Mouse (Mus musculus) frontal cortex, adult (tissue): ENCODE measurements around the gene Grhpr.
A peak's percentile ranks its signal among the peaks of the same experiment; 100 is the strongest.
"Not testable (repeated sequence)": the region's sequence is repeated elsewhere in the genome, so short reads cannot be mapped to it uniquely, and the experiment has no call there.

Source experiments
- ATAC-seq: cut with Nextera tagmentation; 2 replicates; pipeline ENCODE4 v1.9.2; 2017; ENCODE audit warnings: mild to moderate bottlenecking, moderate library complexity, mixed read lengths; ENCODE audit not compliant: low TSS enrichment

Grhpr gene

GRCm38 (mm10) chr4:45015615-45016014 is 34.4 kb downstream of the Grhpr start:
- no peak for ATAC-seq

DNA sequence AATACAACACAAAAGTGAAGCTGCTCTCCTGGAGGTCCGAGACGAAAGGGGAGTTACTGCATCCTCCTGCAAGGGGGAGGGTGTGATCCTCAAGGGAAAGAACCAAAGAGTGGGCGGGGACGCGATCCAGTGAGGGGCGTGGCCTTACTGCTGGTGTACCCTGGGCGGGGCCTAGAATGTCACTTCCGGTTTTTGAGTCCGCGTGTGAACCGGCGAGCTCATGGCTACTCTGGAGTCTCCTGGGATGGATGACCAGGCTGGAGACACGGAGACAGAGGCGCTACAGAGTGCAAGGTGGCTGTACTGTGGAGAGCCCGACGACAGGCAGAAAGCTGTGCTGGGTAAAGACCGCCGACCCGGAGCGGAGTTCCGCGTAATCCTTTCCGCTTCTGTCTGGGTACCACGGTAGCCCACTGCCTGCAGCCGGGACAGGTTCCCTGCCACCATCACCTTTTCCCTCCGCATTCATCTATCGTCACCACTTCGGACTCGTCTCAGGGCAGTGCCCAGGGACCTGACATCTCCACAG is 37.3 kb downstream of the Grhpr start, which contains the start of gene Polr1e:
Polr1e (plus strand) TSS at position 132 of the 529 bp plus-strand sequence.
- peak; percentile 85 for ATAC-seq

GRCm38 (mm10) chr4:45019009-45019408 is 37.8 kb downstream of the Grhpr start:
- peak; percentile 24; the same call in 1 of the 2 replicates for ATAC-seq

DNA sequence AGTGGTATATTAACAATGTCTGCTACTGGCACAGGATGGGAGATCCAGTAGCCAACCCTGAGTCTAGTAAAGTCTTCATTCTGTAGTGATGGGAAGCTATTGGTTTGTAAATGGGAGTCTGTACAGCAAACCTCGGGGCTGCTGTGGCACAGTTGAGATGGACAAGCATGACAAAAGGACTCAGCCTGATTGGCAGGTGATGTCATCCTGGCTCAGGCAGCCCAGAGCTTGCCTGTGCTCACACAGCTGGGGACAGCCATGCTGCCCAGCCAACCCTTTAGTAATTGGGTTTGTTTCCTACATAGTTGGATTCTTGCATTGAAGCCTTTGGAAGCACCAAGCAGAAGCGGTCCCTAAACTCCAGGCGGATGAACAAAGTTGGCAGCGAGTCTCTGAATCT is 45.3 kb downstream of the Grhpr start:
- ATAC-seq: no peak

DNA sequence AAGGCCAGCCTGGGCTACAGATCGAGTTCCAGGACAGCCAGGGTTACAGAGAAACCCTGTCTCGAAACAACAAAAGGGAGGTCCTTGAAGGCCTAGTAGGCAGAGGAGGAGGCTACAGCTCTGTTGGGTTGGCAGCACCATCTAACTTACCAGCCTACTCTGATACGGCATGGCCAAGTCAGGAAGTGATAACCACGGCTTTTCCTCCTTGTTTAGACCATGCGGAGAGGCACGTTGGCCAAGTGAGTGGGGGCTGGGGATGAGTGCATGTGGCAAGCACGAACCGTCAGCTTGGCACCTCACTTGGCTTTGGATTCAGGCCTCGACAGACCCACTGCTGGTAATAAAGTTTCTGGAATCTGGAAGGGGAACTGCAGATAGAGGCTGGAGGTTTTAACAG is 51.4 kb downstream of the Grhpr start:
- no peak for ATAC-seq

- no peak for ATAC-seq
Measured at GRCm38 (mm10) chr4:45034693-45035628, 53.8 kb downstream of the Grhpr start.

- ATAC-seq: no peak
Measured at GRCm38 (mm10) chr4:45036048-45036447, 54.9 kb downstream of the Grhpr start.

DNA sequence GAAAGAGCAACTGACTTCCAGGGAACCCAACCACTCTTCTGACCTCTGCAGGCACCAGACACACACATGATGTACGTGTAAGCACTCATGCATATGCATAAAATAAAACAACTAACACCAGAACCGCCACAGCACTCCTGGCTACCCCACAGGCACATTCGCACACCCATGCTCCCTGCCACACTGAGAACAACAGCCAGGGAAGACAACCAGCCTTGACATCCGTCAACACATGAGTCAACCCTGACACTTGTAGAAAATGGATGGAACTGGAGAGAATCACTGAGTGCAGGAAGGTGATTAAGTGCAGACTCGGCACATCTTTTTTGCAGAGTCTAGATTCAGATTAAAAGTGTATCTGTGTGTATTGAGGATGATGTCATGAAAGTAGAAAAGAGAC is 55.4 kb downstream of the Grhpr start:
- ATAC-seq: no peak

DNA sequence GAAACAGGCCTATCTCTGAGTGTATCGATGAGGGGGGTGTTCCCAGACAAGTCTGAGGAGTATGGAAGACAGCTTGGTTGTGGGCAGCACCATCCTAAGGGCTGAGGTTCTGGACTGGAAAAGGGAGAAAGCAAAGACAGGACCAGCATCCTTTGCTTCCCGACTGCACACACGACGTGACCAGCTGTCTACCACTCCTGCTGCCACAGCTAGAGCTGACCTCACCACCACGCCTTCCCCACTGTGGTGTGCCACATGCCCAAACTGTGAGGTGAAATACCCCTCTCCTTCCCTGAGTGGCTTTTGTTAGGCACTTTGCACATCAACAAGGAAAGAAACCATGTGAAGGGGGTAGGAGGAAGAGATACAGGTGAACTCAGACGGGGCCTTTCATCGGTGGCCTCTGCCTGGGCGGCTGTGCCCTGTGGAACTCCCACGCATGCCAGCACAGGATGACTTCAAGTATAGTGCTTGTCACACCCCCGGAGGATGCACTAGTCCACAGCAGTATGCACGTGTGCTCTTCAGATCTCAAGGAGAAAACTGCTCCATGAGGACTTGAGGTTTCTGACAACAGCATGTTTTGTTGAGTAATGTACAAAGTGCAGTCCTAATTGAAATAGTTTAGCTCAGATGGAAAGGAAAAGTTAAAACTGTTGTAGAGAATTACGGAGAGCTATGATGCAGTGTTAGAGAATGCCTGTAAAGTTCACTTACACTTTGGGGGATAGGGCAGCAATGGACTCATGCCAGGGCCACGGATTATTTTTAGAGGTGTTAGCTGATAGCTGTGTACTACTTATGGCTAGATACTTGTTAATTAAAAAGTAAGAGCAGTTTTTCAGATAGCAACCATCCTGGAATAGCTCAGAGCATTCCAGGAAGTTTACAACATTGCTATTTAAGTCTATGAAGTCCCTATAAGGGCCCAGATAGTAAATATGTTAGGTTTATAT is 56.5 kb downstream of the Grhpr start:
- ATAC-seq: no peak

DNA sequence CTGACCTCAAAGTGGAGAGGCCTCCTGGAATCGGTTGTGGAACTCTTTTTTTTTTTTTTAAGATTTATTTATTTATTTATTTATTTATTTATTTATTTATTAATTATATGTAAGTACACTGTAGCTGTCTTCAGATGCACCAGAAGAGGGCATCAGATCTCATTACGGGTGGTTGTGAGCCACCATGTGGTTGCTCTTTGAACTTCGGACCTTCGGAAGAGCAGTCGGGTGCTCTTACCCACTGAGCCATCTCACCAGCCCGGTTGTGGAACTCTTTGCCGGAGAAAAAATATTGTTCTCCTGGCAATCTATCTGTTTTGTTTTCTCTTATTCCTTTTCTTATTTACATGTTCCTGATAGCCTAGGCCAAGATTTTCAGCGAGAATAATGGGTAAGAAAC is 57.7 kb downstream of the Grhpr start:
- ATAC-seq: not testable (repeated sequence)

DNA sequence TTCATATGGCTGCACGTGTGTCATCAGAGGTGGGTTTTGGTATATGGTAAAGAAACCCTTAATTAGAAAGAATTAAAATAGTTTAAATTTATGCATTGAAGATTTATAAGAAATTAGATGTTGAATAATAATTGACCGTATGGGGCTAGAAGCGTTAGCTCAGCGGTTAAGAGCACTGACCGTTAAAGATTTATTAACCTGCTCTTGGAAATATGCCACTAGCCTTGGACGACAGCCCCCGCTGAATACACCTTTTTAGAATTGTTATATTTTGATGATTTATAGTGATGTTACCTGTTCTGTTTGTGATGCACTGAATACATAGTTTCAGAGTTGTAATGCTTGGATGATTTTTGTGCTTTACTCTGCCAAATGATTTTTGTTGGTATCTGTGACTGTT is 58.4 kb downstream of the Grhpr start:
- ATAC-seq: not testable (repeated sequence)
